Mouse (Mus musculus): ENCODE measurements around the gene Fes. TPM values are rescaled to one million over a fixed set of nuclear protein-coding genes. Genes with fewer than 3 reads are reported as not detected.

The Fes gene
- polyA plus RNA-seq, 1 experiment from 2014 or later: 9.0 TPM

GRCm38 (mm10) chr7:80386235-80386930 is 1.4 kb downstream of the Fes start:
- peaks cover 16% of the 10 kb centered on the region for H3K36me3 ChIP-seq
- H3K4me1 ChIP-seq: peaks cover 24% of the 10 kb centered on the region
- H3K4me3 ChIP-seq: no peak overlapping the region
- H3K9ac ChIP-seq: no peak overlapping the region; the same call in 1 of the 2 replicates
- H3K27ac ChIP-seq: no peak overlapping the region
- H3K9me3 ChIP-seq: no peaks in the 10 kb centered on the region
- ATAC-seq (ENCODE audit: low FRiP score, low read depth): peak; percentile 75
- H3K4me2 ChIP-seq (replicated peaks): peak overlapping the region; percentile 49
- 35% methylated on average over 18 of the region's 18 CpGs for WGBS
- 0 out of 2 replicates have a peak, but pooled peaks cover 15% of the 10 kb centered on the region for H3K27me3 ChIP-seq (replicated peaks)

- 74% methylated on average over 11 of the region's 11 CpGs for WGBS
- Histone ChIP-seq H3K9me3 (no peaks in the 10 kb centered on the region), H3K36me3 (no peaks in the 10 kb centered on the region), H3K9ac (no peak overlapping the region), H3K4me2 (replicated peaks) (no peak overlapping the region), H3K4me3 (no peak overlapping the region), H3K27me3 (replicated peaks) (0 out of 2 replicates have a peak, but pooled peaks cover 11% of the 10 kb centered on the region), H3K27ac (no peak overlapping the region), H3K4me1 (peaks cover 21% of the 10 kb centered on the region)
- ATAC-seq (ENCODE audit: low FRiP score, low read depth): no peak
These were observed 4.8 kb downstream of the Fes start for GRCm38 (mm10) chr7:80382919-80383318.

GRCm38 (mm10) chr7:80379531-80379930 is 8.2 kb downstream of the Fes start:
- H3K4me2 ChIP-seq (replicated peaks): no peak overlapping the region
- H3K27ac ChIP-seq: no peak overlapping the region
- no peaks in the 10 kb centered on the region for H3K9me3 ChIP-seq
- ATAC-seq (ENCODE audit: low FRiP score, low read depth): no peak
- no peak overlapping the region for H3K4me3 ChIP-seq
- 0 out of 2 replicates have a peak, but pooled peaks cover 7% of the 10 kb centered on the region for H3K27me3 ChIP-seq (replicated peaks)
- WGBS: 64% methylated on average over 13 of the region's 13 CpGs
- H3K36me3 ChIP-seq: no peaks in the 10 kb centered on the region
- H3K9ac ChIP-seq: no peak overlapping the region
- H3K4me1 ChIP-seq: 0 out of 2 replicates have a peak, but pooled peaks cover 5% of the 10 kb centered on the region

- no peak overlapping the region for H3K4me3 ChIP-seq
- no peaks in the 10 kb centered on the region for H3K36me3 ChIP-seq
- 38% methylated on average over 6 of the region's 6 CpGs for WGBS
- no peak overlapping the region for H3K27ac ChIP-seq
- H3K9me3 ChIP-seq: no peaks in the 10 kb centered on the region
- no peak overlapping the region for H3K4me2 ChIP-seq (replicated peaks)
- H3K9ac ChIP-seq: no peak overlapping the region
- H3K27me3 ChIP-seq (replicated peaks): 0 out of 2 replicates have a peak, but pooled peaks cover 7% of the 10 kb centered on the region
- 0 out of 2 replicates have a peak, but pooled peaks cover under 1% of the 10 kb centered on the region for H3K4me1 ChIP-seq
- no peak for ATAC-seq (ENCODE audit: low FRiP score, low read depth)
These were observed 10.3 kb downstream of the Fes start for GRCm38 (mm10) chr7:80377471-80377870.

GRCm38 (mm10) chr7:80376192-80376591 is 11.6 kb downstream of the Fes start:
- no peaks in the 10 kb centered on the region for H3K36me3 ChIP-seq
- no peaks in the 10 kb centered on the region for H3K4me1 ChIP-seq
- H3K4me2 ChIP-seq (replicated peaks): no peak overlapping the region
- 72% methylated on average over 10 of the region's 10 CpGs for WGBS
- H3K9me3 ChIP-seq: no peaks in the 10 kb centered on the region
- no peak for ATAC-seq (ENCODE audit: low FRiP score, low read depth)
- no peak overlapping the region for H3K4me3 ChIP-seq
- no peak overlapping the region for H3K27ac ChIP-seq
- no peaks in the 10 kb centered on the region for H3K27me3 ChIP-seq (replicated peaks)
- H3K9ac ChIP-seq: no peak overlapping the region

- H3K27ac ChIP-seq: no peak overlapping the region
- no peaks in the 10 kb centered on the region for H3K36me3 ChIP-seq
- no peak overlapping the region for H3K4me3 ChIP-seq
- ATAC-seq (ENCODE audit: low FRiP score, low read depth): no peak
- no peaks in the 10 kb centered on the region for H3K27me3 ChIP-seq (replicated peaks)
- no peak overlapping the region for H3K4me2 ChIP-seq (replicated peaks)
- H3K9me3 ChIP-seq: no peaks in the 10 kb centered on the region
- no peaks in the 10 kb centered on the region for H3K4me1 ChIP-seq
- H3K9ac ChIP-seq: no peak overlapping the region
- 82% methylated on average over 9 of the region's 9 CpGs for WGBS
These were observed 12.2 kb downstream of the Fes start for GRCm38 (mm10) chr7:80375376-80376039.

GRCm38 (mm10) chr7:80374733-80375132 is 13.0 kb downstream of the Fes start:
- H3K27ac ChIP-seq: no peak overlapping the region
- H3K4me1 ChIP-seq: peaks cover 6% of the 10 kb centered on the region
- no peaks in the 10 kb centered on the region for H3K9me3 ChIP-seq
- no peak overlapping the region for H3K9ac ChIP-seq
- WGBS: 82% methylated on average over 3 of the region's 3 CpGs
- H3K27me3 ChIP-seq (replicated peaks): no peaks in the 10 kb centered on the region
- no peak overlapping the region for H3K4me2 ChIP-seq (replicated peaks)
- H3K36me3 ChIP-seq: no peaks in the 10 kb centered on the region
- no peak overlapping the region for H3K4me3 ChIP-seq
- no peak for ATAC-seq (ENCODE audit: low FRiP score, low read depth)

GRCm38 (mm10) chr7:80374280-80374679 is 13.5 kb downstream of the Fes start:
- no peak for ATAC-seq (ENCODE audit: low FRiP score, low read depth)
- H3K4me3 ChIP-seq: no peak overlapping the region
- H3K9ac ChIP-seq: no peak overlapping the region
- no peaks in the 10 kb centered on the region for H3K27me3 ChIP-seq (replicated peaks)
- H3K9me3 ChIP-seq: no peaks in the 10 kb centered on the region
- H3K4me2 ChIP-seq (replicated peaks): no peak overlapping the region
- 59% methylated on average over 3 of the region's 3 CpGs for WGBS
- peaks cover 11% of the 10 kb centered on the region for H3K4me1 ChIP-seq
- no peak overlapping the region for H3K27ac ChIP-seq
- no peaks in the 10 kb centered on the region for H3K36me3 ChIP-seq

- Histone ChIP-seq H3K36me3 (no peaks in the 10 kb centered on the region), H3K27me3 (replicated peaks) (no peaks in the 10 kb centered on the region), H3K4me3 (no peak overlapping the region), H3K4me1 (peaks cover 14% of the 10 kb centered on the region), H3K9ac (no peak overlapping the region), H3K27ac (no peak overlapping the region), H3K9me3 (no peaks in the 10 kb centered on the region), H3K4me2 (replicated peaks) (no peak overlapping the region)
- ATAC-seq (ENCODE audit: low FRiP score, low read depth): no peak
- 82% methylated on average over 12 of the region's 12 CpGs for WGBS
These were observed 13.9 kb downstream of the Fes start for GRCm38 (mm10) chr7:80373850-80374249.

- no peak overlapping the region for H3K4me2 ChIP-seq (replicated peaks)
- 86% methylated on average over 4 of the region's 4 CpGs for WGBS
- no peak for ATAC-seq (ENCODE audit: low FRiP score, low read depth)
- no peaks in the 10 kb centered on the region for H3K9me3 ChIP-seq
- H3K9ac ChIP-seq: no peak overlapping the region
- peaks cover 3% of the 10 kb centered on the region for H3K36me3 ChIP-seq
- H3K4me3 ChIP-seq: no peak overlapping the region
- H3K27me3 ChIP-seq (replicated peaks): no peaks in the 10 kb centered on the region
- H3K4me1 ChIP-seq: peaks cover 14% of the 10 kb centered on the region
- no peak overlapping the region for H3K27ac ChIP-seq
These were observed 14.4 kb downstream of the Fes start for GRCm38 (mm10) chr7:80373352-80373751.

GRCm38 (mm10) chr7:80372667-80373066 is 15.1 kb downstream of the Fes start:
- Histone ChIP-seq H3K4me3 (no peak overlapping the region), H3K4me1 (peaks cover 14% of the 10 kb centered on the region), H3K27me3 (replicated peaks) (no peaks in the 10 kb centered on the region), H3K27ac (no peak overlapping the region), H3K4me2 (replicated peaks) (no peak overlapping the region), H3K9ac (no peak overlapping the region), H3K36me3 (peaks cover 10% of the 10 kb centered on the region), H3K9me3 (no peaks in the 10 kb centered on the region)
- 57% methylated on average over 2 of the region's 2 CpGs for WGBS
- ATAC-seq (ENCODE audit: low FRiP score, low read depth): no peak

- no peaks in the 10 kb centered on the region for H3K9me3 ChIP-seq
- H3K9ac ChIP-seq: no peak overlapping the region
- peaks cover 14% of the 10 kb centered on the region for H3K4me1 ChIP-seq
- H3K36me3 ChIP-seq: peaks cover 15% of the 10 kb centered on the region
- no peak for ATAC-seq (ENCODE audit: low FRiP score, low read depth)
- no peak overlapping the region for H3K4me2 ChIP-seq (replicated peaks)
- no peak overlapping the region for H3K4me3 ChIP-seq
- H3K27me3 ChIP-seq (replicated peaks): no peaks in the 10 kb centered on the region
- H3K27ac ChIP-seq: no peak overlapping the region
- 88% methylated on average over 3 of the region's 3 CpGs for WGBS
These were observed 15.6 kb downstream of the Fes start for GRCm38 (mm10) chr7:80372166-80372565.

Data from neural tube, embryonic 12.5 days (tissue).